Comparison of ENCODE assay signal across 9 mouse cellular contexts in the genomic region with DNA sequence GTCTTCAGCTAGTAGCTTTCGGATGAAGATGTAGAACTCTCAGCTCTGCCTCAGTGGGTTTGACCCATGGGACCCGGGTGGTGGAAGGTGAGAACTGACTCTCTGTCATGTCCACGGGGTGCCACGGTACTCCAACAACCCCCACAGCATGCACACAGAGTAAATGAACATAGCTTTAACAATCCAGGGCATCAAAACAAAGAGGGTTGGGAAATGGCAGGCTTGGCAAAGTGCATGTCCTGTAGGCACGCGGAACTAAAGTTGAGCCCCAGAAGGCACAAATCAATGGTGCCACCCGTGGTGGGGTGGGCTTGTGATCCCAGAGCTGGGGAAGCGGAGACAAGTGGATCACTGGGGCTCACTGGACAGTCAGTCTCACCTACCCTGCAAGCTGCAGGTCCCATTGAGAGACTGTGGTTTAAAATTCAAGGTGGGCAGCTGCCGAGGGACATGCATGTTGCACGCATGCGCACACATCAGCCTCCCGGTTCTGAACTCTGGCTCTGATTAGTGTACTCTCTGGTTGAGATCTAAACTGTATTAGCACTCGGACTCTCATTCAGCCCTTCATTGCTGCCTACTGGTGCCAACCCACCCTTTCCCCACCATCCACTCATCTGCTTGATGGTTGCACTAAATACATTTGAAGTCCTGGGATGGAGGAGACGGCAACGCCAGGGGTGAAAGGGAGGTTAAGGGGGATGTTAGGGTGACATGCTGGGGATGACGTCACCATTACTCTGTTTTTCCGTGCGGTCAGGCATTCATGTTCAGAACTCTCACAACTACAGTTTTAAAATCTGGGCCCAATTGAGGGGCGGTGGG. TPM values are rescaled to one million over a fixed set of nuclear protein-coding genes. Genes with fewer than 3 reads are reported as not detected.
DNase-seq lines count a peak whose midpoint lies in the region; ATAC-seq lines count a peak whose summit lies in the region.
"Had no signal": no experiment of that assay in that cellular context is flagged by ENCODE, and none has a peak within 500 bp of the region (broad histone marks: within the 10 kb centered on the region; RNA-seq: fewer than 3 reads in every experiment).

No protein-coding gene starts in this region.

- intact Hi-C loops in left cerebral cortex, postnatal 25 days (cut with DNase I), result no loop called here

- H3K27me3 ChIP-seq in kidney, embryonic 15.5 days, result no peaks in the 10 kb centered on the region
- H3K27me3 ChIP-seq in hindbrain, embryonic 11.5 days (ENCODE audit: control insufficient read depth, insufficient read depth, low read length), result no peaks in the 10 kb centered on the region
- 0 out of 2 replicates have a peak, but pooled peaks cover 10% of the 10 kb centered on the region for H3K27me3 ChIP-seq in midbrain, embryonic 12.5 days

- H3K27ac ChIP-seq in kidney, embryonic 15.5 days, result peak overlapping the region; percentile 95
- H3K27ac ChIP-seq in hindbrain, embryonic 11.5 days (ENCODE audit: low read depth, low read length), result peak overlapping the region; percentile 69; the same call in 1 of the 2 replicates
- H3K27ac ChIP-seq in midbrain, embryonic 12.5 days (replicated peaks), result peak overlapping the region; percentile 83

- H3K4me1 ChIP-seq in kidney, embryonic 15.5 days, result peaks cover 52% of the 10 kb centered on the region
- H3K4me1 ChIP-seq in hindbrain, embryonic 11.5 days (replicated peaks; ENCODE audit: control insufficient read depth, insufficient read depth, low read length), result peaks cover 9% of the 10 kb centered on the region
- H3K4me1 ChIP-seq in midbrain, embryonic 12.5 days, result peaks cover 46% of the 10 kb centered on the region

- peaks cover 9% of the 10 kb centered on the region for H3K36me3 ChIP-seq in kidney, embryonic 15.5 days
- no peaks in the 10 kb centered on the region for H3K36me3 ChIP-seq in hindbrain, embryonic 11.5 days (ENCODE audit: control insufficient read depth, insufficient read depth, low read length)
- H3K36me3 ChIP-seq in midbrain, embryonic 12.5 days, result 0 out of 2 replicates have a peak, but pooled peaks cover 3% of the 10 kb centered on the region

- peak overlapping the region; percentile 53 for H3K9ac ChIP-seq in kidney, embryonic 15.5 days
- H3K9ac ChIP-seq in hindbrain, embryonic 11.5 days (ENCODE audit: low read depth, low read length), result peak overlapping the region; percentile 59; the same call in 1 of the 2 replicates
- H3K9ac ChIP-seq in midbrain, embryonic 12.5 days (replicated peaks), result peak overlapping the region; percentile 49

- 58% methylated on average over 19 of the region's 19 CpGs for WGBS in kidney, embryonic 15.5 days
- 59% methylated on average over 19 of the region's 19 CpGs for WGBS in hindbrain, embryonic 11.5 days
- 56% methylated on average over 19 of the region's 19 CpGs for WGBS in midbrain, embryonic 12.5 days

- no peaks in the 10 kb centered on the region for H3K9me3 ChIP-seq in kidney, embryonic 15.5 days (replicated peaks)
- no peaks in the 10 kb centered on the region for H3K9me3 ChIP-seq in hindbrain, embryonic 11.5 days (ENCODE audit: control insufficient read depth, low read length)
- no peaks in the 10 kb centered on the region for H3K9me3 ChIP-seq in midbrain, embryonic 12.5 days

- H3K4me3 ChIP-seq in kidney, embryonic 15.5 days (replicated peaks), result peak overlapping the region; percentile 43
- peak overlapping the region; percentile 28 for H3K4me3 ChIP-seq in hindbrain, embryonic 11.5 days (ENCODE audit: low read depth, low read length)
- peak overlapping the region; percentile 33 for H3K4me3 ChIP-seq in midbrain, embryonic 12.5 days

- ATAC-seq in kidney, embryonic 15.5 days (replicated peaks; ENCODE audit: low FRiP score), result no peak
- no peak for ATAC-seq in hindbrain, embryonic 11.5 days (ENCODE audit: low FRiP score)
- no peak for ATAC-seq in midbrain, embryonic 12.5 days (ENCODE audit: low FRiP score, low read depth)

- H3K4me2 ChIP-seq in kidney, embryonic 15.5 days, result peak overlapping the region; percentile 75
- peak overlapping the region; percentile 60 for H3K4me2 ChIP-seq in hindbrain, embryonic 11.5 days (replicated peaks; ENCODE audit: low read depth, low read length)
- peak overlapping the region; percentile 59 for H3K4me2 ChIP-seq in midbrain, embryonic 12.5 days (replicated peaks)

- no peak for DNase-seq in kidney, adult 11 months
- DNase-seq in ZHBTc4 (ENCODE audit: low read depth, low spot score), result peak; percentile 43
- no peak for DNase-seq in hindbrain, embryonic 11.5 days (ENCODE audit: low spot score)
- DNase-seq in layer of hippocampus, postnatal 36 days, result no peak
- DNase-seq in left cerebral cortex, postnatal 25 days (ENCODE audit: low spot score in 2 of 2), result no peak
- no peak for DNase-seq in embryo, embryonic 10.5 days (ENCODE audit: low spot score)

RNA-seq across cellular contexts. Expression of a gene that starts 1.0 kb away (rescaled TPM):
- polyA plus RNA-seq in kidney, embryonic 15.5 days (2015; fragmentation: Nextera tagmentation; extraction: Ambion mirVana), result 41.2 and 43.3 TPM in 2 replicates
- polyA plus RNA-seq in hindbrain, embryonic 11.5 days (2014; fragmentation: Nextera tagmentation; extraction: Ambion mirVana), result 50.8 and 51.8 TPM in 2 replicates
- 58.8 and 66.6 TPM in 2 replicates for polyA plus RNA-seq in midbrain, embryonic 12.5 days (2016; fragmentation: Nextera tagmentation; extraction: Ambion mirVana)
- total RNA-seq in layer of hippocampus, postnatal 36 days (2021), result 10 to 100 TPM; 55.5 to 73.5 TPM
- 10 to 100 TPM; 36.5 to 58.6 TPM for total RNA-seq in left cerebral cortex, postnatal 25 days (2021)

RNA-seq across cellular contexts. Expression of a gene that starts 3.8 kb away (rescaled TPM):
- 0.40 TPM in 1 of 2 replicates, not detected in the other for polyA plus RNA-seq in kidney, embryonic 15.5 days (2015; fragmentation: Nextera tagmentation; extraction: Ambion mirVana)
- 0.15 TPM in 1 of 2 replicates, not detected in the other for polyA plus RNA-seq in hindbrain, embryonic 11.5 days (2014; fragmentation: Nextera tagmentation; extraction: Ambion mirVana)
- 0.23 TPM in 1 of 2 replicates, not detected in the other for polyA plus RNA-seq in midbrain, embryonic 12.5 days (2016; fragmentation: Nextera tagmentation; extraction: Ambion mirVana)
- total RNA-seq in layer of hippocampus, postnatal 36 days (2021), result not detected
- not detected for total RNA-seq in left cerebral cortex, postnatal 25 days (2021)
- total RNA-seq: common myeloid progenitor, adult 5-6 weeks had no signal

RNA-seq across cellular contexts. Expression of a gene that starts 41.0 kb away (rescaled TPM):
- polyA plus RNA-seq in kidney, embryonic 15.5 days (2015; fragmentation: Nextera tagmentation; extraction: Ambion mirVana), result 16.7 and 19.3 TPM in 2 replicates
- polyA plus RNA-seq in hindbrain, embryonic 11.5 days (2014; fragmentation: Nextera tagmentation; extraction: Ambion mirVana), result 23.3 and 29.9 TPM in 2 replicates
- 37.6 and 37.9 TPM in 2 replicates for polyA plus RNA-seq in midbrain, embryonic 12.5 days (2016; fragmentation: Nextera tagmentation; extraction: Ambion mirVana)
- total RNA-seq in layer of hippocampus, postnatal 36 days (2021), result 10 to 100 TPM; 60.2 to 70.4 TPM
- 10 to 100 TPM; 65.8 to 76.2 TPM for total RNA-seq in left cerebral cortex, postnatal 25 days (2021)
